Mouse (Mus musculus) hindbrain, embryonic 11.5 days (tissue): Measurements from ENCODE around the gene Ttc7. TPM values are rescaled to one million over a fixed set of nuclear protein-coding genes. Genes with fewer than 3 reads are reported as not detected.
"Not testable (repeated sequence)": the region's sequence is repeated elsewhere in the genome, so short reads cannot be mapped to it uniquely, and the experiment has no call there.

Experiments
- ATAC-seq: fragments of 200-750 bp; cut with Nextera tagmentation; 2 replicates; pipeline ENCODE4 v1.8.0; 2017; ENCODE audit warnings: mild to moderate bottlenecking, moderate TSS enrichment, moderate library complexity; ENCODE audit not compliant: low FRiP score
- DNase-seq: peaks from one replicate; pipeline ENCODE4 v3.0.0-alpha.2; 2015; ENCODE audit warnings: low spot score
- H3K27ac ChIP-seq: fragments of 300-500 bp; sonication (generic); 2 replicates; pipeline ENCODE4 v1.5.1; 2014; ENCODE audit warnings: mild to moderate bottlenecking, low read depth, low read length
- H3K27me3 ChIP-seq: fragments of 300-500 bp; sonication (generic); 2 replicates; pipeline ENCODE4 v1.6.1; 2014; ENCODE audit warnings: mild to moderate bottlenecking, low read length, moderate library complexity, mixed read lengths; ENCODE audit not compliant: control insufficient read depth, insufficient read depth
- H3K36me3 ChIP-seq: fragments of 300-500 bp; sonication (generic); 2 replicates; pipeline ENCODE4 v1.6.1; 2014; ENCODE audit warnings: mild to moderate bottlenecking, low read length, moderate library complexity, mixed read lengths; ENCODE audit not compliant: control insufficient read depth, insufficient read depth
- H3K4me1 ChIP-seq: fragments of 300-500 bp; sonication (generic); replicated peaks from 2 replicates; pipeline ENCODE4 v1.6.1; 2014; ENCODE audit warnings: low read length, mixed read lengths; ENCODE audit not compliant: control insufficient read depth, insufficient read depth
- H3K4me2 ChIP-seq: fragments of 300-500 bp; sonication (generic); replicated peaks from 2 replicates; pipeline ENCODE4 v1.6.1; 2014; ENCODE audit warnings: mild to moderate bottlenecking, low read depth, low read length
- H3K4me3 ChIP-seq: fragments of 300-500 bp; sonication (generic); 2 replicates; pipeline ENCODE4 v1.5.1; 2014; ENCODE audit warnings: low read depth, low read length
- H3K9ac ChIP-seq: fragments of 300-500 bp; sonication (generic); 2 replicates; pipeline ENCODE4 v1.6.1; 2014; ENCODE audit warnings: low read depth, low read length
- H3K9me3 ChIP-seq: fragments of 300-500 bp; sonication (generic); 2 replicates; pipeline ENCODE4 v1.6.1; 2016; ENCODE audit warnings: low read length; ENCODE audit not compliant: control insufficient read depth
- WGBS: fragments of 180-500 bp; shearing (Covaris S2); extraction: QIAGEN DNeasy Blood & Tissue Kit; methylation state at CpG from one replicate; pipeline ENCODE4 v1.1.7; 2014; 5-methylcytosine and 5-hydroxymethylcytosine counted together
- polyA plus RNA-seq: library from polyadenylated mRNA; unstranded; fragments of >200 nt; fragmentation: Nextera tagmentation; extraction: Ambion mirVana; gene quantifications from 2 replicates; pipeline ENCODE4 v1.2.1, GENCODE M21; 2014

Gene Ttc7
- polyA plus RNA-seq, 1 experiment from 2014 or later: 2.7 TPM

DNA sequence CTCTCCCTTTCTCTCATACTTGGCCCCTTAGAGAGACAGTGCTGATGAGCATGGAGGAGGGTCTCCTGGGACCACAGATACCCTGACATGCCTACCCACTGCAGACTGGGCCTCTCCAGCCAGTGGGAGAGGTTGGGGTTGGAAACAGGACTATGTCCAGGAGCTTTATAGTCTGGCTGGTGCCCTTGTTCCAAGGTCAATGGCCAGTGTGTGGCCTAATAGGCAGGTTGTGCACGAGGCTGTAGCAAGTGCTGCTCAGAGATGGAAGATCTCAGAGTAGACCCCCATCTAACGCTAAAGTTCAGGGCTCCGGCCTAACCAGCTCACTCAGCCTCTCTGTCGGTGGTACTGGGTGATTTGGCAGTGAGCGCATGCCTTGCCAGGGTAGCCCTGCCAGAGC lies 9.1 kb downstream of the Ttc7 start:
- H3K4me1 ChIP-seq: no peaks in the 10 kb centered on the region; the same call in 1 of the 2 replicates
- DNase-seq (no peak), ATAC-seq (no peak)
- no peaks in the 10 kb centered on the region for H3K36me3 ChIP-seq
- H3K4me2 ChIP-seq: no peak overlapping the region
- no peaks in the 10 kb centered on the region for H3K9me3 ChIP-seq
- no peak overlapping the region for H3K4me3 ChIP-seq
- no peak overlapping the region for H3K9ac ChIP-seq
- peaks cover 8% of the 10 kb centered on the region; the same call in 1 of the 2 replicates for H3K27me3 ChIP-seq
- no peak overlapping the region for H3K27ac ChIP-seq
- WGBS: 70% methylated on average over 5 of the region's 5 CpGs

DNA sequence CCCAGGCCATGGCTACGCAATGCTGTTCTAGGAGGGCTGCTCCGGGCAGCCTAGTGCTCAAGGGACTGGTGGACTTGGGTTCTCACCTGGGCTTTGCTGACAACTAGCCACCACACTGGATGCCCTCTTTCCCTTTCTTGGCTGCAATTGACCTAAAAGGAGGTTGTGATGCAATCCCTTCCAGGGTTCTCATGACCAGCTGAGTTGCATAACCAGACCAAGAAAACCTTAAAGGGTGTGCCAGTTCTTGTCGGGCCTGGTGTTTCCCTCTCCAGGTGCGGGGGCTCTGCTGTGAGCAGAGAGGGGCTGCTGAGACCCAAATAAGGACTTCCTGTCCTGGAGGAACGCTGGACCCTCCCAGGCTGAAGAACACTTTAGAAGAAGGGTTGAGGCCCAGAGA lies 10.4 kb downstream of the Ttc7 start:
- 93% methylated on average over 5 of the region's 5 CpGs for WGBS
- Histone ChIP-seq H3K27me3 (peaks cover 6% of the 10 kb centered on the region; the same call in 1 of the 2 replicates), H3K4me3 (no peak overlapping the region), H3K9ac (no peak overlapping the region), H3K4me2 (no peak overlapping the region), H3K9me3 (no peaks in the 10 kb centered on the region), H3K36me3 (no peaks in the 10 kb centered on the region), H3K27ac (no peak overlapping the region), H3K4me1 (no peaks in the 10 kb centered on the region)
- no peak for DNase-seq
- ATAC-seq: no peak

DNA sequence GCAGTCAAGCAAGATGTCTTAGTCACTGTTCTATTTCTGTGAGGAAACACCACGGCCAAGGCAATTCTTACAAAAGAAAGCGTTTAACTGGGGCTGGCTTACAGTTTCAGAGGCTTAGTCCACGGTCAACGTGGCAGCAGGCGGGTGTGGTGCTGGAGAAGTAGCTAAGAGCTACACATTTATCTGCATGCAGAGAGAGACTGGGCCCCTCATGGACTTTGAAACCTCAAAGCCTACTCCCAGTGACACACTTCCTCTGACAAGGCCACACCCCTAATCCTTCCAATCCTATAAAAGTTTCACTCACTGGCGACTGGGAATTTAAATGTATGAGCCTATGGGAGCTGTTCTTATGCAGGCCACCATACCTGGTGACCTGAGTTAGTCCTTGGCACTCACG lies 13.1 kb downstream of the Ttc7 start:
- Histone ChIP-seq H3K9ac (no peak overlapping the region), H3K4me3 (no peak overlapping the region), H3K9me3 (no peaks in the 10 kb centered on the region), H3K4me2 (no peak overlapping the region), H3K4me1 (no peaks in the 10 kb centered on the region), H3K27me3 (no peaks in the 10 kb centered on the region), H3K27ac (no peak overlapping the region), H3K36me3 (no peaks in the 10 kb centered on the region)
- no peak for ATAC-seq
- no peak for DNase-seq
- WGBS: 86% methylated on average over 7 of the region's 7 CpGs

DNA sequence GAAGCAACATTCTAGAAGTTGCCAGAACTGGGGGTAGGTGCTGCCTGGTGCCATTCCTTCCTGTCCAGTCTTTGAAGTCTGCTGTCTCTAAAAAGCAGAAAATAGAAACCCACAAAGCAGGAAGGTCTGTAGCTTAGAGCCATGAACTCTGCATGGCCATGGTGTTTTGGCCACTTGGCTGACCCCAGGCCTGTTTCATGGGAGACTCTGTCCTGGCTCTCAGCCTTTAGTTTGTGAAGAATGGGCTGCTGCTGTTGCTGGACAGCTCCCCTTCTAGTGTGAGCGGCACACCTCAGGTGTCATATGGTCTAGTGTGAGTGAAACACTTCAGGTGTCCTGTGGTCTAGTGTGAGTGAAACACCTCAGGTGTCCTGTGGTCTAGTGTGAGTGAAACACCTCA lies 14.0 kb downstream of the Ttc7 start:
- not testable (repeated sequence) for H3K27me3 ChIP-seq, H3K9me3 ChIP-seq, ATAC-seq, H3K36me3 ChIP-seq, H3K4me3 ChIP-seq, H3K9ac ChIP-seq, DNase-seq, H3K4me1 ChIP-seq, H3K4me2 ChIP-seq, H3K27ac ChIP-seq
- WGBS: 79% methylated on average over 1 of the region's 1 CpGs

DNA sequence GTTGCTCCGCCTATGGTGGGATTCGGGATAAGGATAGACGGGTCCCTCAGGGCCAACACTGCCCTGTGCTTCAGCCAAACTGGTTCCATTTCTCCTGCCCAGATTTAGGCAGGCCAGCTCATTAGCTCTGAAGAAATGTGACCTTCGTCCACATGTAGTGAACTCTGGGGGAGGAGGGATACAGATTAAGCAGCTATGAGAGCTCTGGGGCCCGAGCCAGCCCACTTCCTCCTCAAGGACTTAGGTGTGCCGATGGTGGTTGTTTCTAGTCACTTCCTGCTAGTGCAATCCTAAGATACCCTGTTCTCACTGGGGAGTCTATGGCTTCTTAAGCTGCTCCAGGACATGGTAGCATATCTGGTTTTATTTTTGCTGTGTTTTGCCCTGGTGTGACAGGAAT lies 16.3 kb downstream of the Ttc7 start:
- no peak for ATAC-seq
- H3K36me3 ChIP-seq: no peaks in the 10 kb centered on the region
- 79% methylated on average over 6 of the region's 6 CpGs for WGBS

DNA sequence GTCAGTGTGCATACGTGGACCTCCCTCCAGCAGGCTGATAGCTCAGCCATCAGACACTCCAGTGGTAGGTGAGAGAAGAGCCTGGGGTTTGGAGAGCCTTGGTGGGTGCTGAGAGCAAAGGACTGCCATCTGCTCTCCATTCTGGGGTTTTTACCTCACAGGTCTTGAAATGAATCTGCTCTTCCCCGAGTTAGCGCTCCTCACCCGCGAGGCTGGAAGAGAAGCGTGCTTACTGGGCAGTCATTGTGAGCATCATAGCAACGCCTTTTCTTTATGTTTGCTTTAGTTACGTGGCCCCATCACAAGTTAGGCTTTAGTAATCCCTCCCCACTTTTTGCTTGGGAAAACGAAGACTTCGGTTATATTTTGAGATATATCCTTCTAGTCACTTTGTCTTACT lies 17.7 kb downstream of the Ttc7 start:
- H3K4me2 ChIP-seq: no peak overlapping the region
- H3K9ac ChIP-seq: no peak overlapping the region
- H3K4me3 ChIP-seq: no peak overlapping the region
- 90% methylated on average over 10 of the region's 10 CpGs for WGBS
- no peak for ATAC-seq
- H3K27me3 ChIP-seq: no peaks in the 10 kb centered on the region
- no peaks in the 10 kb centered on the region for H3K9me3 ChIP-seq
- no peak for DNase-seq
- no peaks in the 10 kb centered on the region for H3K36me3 ChIP-seq
- H3K27ac ChIP-seq: no peak overlapping the region
- H3K4me1 ChIP-seq: no peaks in the 10 kb centered on the region

More for the DNA sequence above, 16.3 kb downstream of the Ttc7 start:
- H3K9me3 ChIP-seq: no peaks in the 10 kb centered on the region
- no peaks in the 10 kb centered on the region for H3K4me1 ChIP-seq
- H3K27me3 ChIP-seq: no peaks in the 10 kb centered on the region
- no peak overlapping the region for H3K27ac ChIP-seq
- no peak overlapping the region for H3K4me2 ChIP-seq
- no peak for DNase-seq
- no peak overlapping the region for H3K4me3 ChIP-seq
- no peak overlapping the region for H3K9ac ChIP-seq

DNA sequence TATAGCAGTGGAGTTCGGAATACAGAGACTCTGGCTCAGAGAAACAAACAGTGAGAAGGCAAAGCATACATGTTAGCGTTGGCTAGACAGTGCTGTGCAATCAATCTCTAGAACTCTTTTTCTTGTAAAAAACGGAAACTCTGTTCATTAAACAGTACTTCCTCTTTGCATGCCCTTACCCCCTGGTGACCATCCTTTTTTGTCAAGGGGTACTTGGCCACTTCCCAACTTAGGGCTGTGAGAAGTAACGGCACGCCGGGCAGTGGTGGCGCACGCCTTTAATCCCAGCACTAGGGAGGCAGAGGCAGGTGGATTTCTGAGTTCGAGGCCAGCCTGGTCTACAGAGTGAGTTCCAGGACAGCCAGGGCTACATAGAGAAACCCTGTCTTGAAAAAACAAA lies 18.9 kb downstream of the Ttc7 start:
- ATAC-seq, H3K9me3 ChIP-seq, DNase-seq, H3K36me3 ChIP-seq, H3K4me2 ChIP-seq, H3K4me1 ChIP-seq, H3K9ac ChIP-seq, H3K4me3 ChIP-seq, H3K27ac ChIP-seq, H3K27me3 ChIP-seq: not testable (repeated sequence)
- 95% methylated on average over 9 of the region's 9 CpGs for WGBS

DNA sequence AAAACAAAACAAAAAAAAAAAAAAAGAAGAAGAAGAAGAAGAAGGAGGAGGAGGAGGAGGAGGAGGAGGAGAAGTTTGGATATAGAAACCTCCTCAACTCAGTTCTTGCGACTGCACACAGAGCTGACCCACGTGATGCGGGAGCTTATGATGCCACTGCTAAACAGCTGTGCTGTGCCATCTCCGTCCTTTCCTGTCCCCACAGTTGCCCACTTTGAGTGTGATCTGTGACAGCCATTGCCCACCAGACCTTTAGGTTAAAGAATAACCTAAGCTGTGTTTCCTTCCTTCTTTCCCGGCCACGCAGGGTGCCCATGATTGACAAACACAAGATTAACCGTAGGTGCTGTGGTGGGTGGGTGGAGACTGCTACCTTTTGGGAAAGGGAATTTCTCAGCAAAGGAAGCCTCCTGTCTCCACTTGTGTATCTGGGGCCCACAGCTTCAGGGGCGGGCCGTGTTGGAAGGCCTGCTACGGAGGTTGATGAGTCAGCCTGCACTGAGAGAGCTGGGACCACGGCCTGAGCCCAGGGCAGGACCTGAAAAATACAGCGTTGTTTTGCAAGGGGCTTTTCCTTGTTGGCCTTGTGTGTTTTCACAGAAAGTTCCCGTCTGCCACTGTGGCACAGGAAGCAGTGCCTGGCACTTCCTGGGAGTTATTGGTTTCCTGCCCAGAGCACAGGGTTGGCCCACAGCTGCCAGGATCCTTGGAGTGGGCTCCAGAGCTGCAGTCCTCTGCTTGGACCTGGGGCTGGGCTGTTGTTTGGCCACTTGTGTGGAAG lies 19.5 kb downstream of the Ttc7 start:
- ATAC-seq (no peak), DNase-seq (no peak)
- Histone ChIP-seq H3K36me3 (no peaks in the 10 kb centered on the region), H3K9ac (no peak overlapping the region), H3K9me3 (no peaks in the 10 kb centered on the region), H3K27me3 (no peaks in the 10 kb centered on the region), H3K4me3 (no peak overlapping the region), H3K27ac (no peak overlapping the region), H3K4me1 (no peaks in the 10 kb centered on the region), H3K4me2 (no peak overlapping the region)
- 74% methylated on average over 13 of the region's 13 CpGs for WGBS

DNA sequence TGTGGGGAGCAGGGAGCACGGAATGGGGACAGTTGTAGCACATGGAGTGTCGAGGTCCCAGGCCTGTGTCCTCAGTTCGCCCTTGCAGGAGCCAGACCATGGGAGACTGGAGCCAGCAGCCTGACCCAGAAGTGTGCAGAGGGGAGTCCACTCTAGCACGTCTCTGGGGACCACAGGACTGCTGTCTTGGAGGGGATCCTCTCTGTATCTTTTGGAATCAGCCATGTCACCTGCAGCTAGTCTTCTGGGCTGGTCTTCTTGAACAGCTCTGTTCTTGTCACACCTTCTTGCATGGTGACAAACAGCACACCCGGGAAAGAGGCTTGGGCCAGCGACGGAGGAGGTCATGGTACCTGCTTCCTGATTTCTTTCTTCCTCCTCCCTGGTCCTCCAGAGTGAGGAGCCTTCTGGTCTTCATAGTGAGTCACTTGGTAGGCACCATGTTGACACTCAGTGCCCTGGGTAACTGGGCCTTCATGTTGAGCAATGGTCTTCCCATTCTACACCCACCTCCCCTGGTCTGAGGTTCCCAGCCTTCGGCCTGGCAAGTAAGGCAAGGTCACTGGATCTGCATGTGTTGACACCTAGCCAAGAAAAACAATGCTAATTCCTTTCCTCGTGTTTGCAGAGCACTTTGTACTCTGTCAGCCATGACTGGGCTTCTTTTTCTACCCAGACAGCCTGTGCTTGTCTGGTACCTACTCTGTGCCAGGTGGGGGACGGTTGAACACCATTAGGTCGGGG lies 21.6 kb downstream of the Ttc7 start:
- H3K27me3 ChIP-seq: no peaks in the 10 kb centered on the region
- H3K36me3 ChIP-seq: no peaks in the 10 kb centered on the region
- DNase-seq (no peak), ATAC-seq (no peak)
- no peaks in the 10 kb centered on the region for H3K4me1 ChIP-seq
- H3K4me2 ChIP-seq: no peak overlapping the region
- no peak overlapping the region for H3K27ac ChIP-seq
- no peak overlapping the region for H3K9ac ChIP-seq
- 88% methylated on average over 11 of the region's 11 CpGs for WGBS
- H3K4me3 ChIP-seq: no peak overlapping the region
- H3K9me3 ChIP-seq: no peaks in the 10 kb centered on the region
